Mouse (Mus musculus): Measurements from ENCODE around the gene Tor4a.

DNA sequence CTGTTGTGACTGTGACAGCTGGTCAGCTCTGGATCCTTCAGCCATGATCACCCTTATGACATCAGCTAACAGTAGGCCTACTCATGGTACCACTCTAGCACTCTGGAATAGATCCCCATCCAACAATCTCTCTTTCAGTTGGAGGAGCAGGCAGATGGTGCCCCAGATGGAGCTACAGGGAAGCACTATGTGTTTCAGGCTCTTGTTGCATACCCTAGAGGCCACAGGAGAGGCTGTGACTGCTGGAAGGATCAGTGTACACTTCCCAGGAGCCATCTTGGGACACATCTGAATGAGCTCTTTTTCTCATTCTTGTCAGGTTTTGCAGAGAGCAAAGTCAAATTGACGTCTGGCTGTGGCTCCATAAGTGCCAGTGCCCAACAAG, 24.9 kb downstream of the Tor4a start:
- no peak for TF ChIP-seq HCFC1 (IDR thresholded peaks at IDR 0.05; ENCODE audit: borderline replicate concordance, insufficient read depth, low read length)
- TF ChIP-seq ZNF384 (IDR thresholded peaks at IDR 0.05; ENCODE audit: low read depth, low read length): no peak

Data from ES-E14 (cell line).